Mouse (Mus musculus): ENCODE data around the gene Cnot11.
A peak's percentile ranks its signal among the peaks of the same experiment; 100 is the strongest.

Gene Cnot11

GRCm38 (mm10) chr1:39535515-39536311, 921 bp downstream of the Cnot11 start:
- DNase-seq (ENCODE audit: low spot score), result peak; percentile 99

- no peak for DNase-seq (ENCODE audit: low spot score)
Measured at GRCm38 (mm10) chr1:39536701-39537100, 1.9 kb downstream of the Cnot11 start.

- DNase-seq (ENCODE audit: low spot score), result no peak
Measured at GRCm38 (mm10) chr1:39537631-39538380, 3.0 kb downstream of the Cnot11 start.

GRCm38 (mm10) chr1:39540592-39540991, 5.8 kb downstream of the Cnot11 start:
- DNase-seq (ENCODE audit: low spot score), result no peak

- no peak for DNase-seq (ENCODE audit: low spot score)
Measured at GRCm38 (mm10) chr1:39545589-39545988, 10.8 kb downstream of the Cnot11 start.

- DNase-seq (ENCODE audit: low spot score), result no peak
Measured at GRCm38 (mm10) chr1:39546160-39546866, 11.5 kb downstream of the Cnot11 start.

GRCm38 (mm10) chr1:39547238-39547637, 12.4 kb downstream of the Cnot11 start:
- DNase-seq (ENCODE audit: low spot score), result no peak

- DNase-seq (ENCODE audit: low spot score), result no peak
Measured at GRCm38 (mm10) chr1:39549831-39550230, 15.0 kb downstream of the Cnot11 start.

GRCm38 (mm10) chr1:39555556-39556415, 21.0 kb downstream of the Cnot11 start:
- no peak for DNase-seq (ENCODE audit: low spot score)

GRCm38 (mm10) chr1:39559009-39559408, 24.2 kb downstream of the Cnot11 start:
- no peak for DNase-seq (ENCODE audit: low spot score)

- no peak for DNase-seq (ENCODE audit: low spot score)
Measured at GRCm38 (mm10) chr1:39561920-39562319, 27.1 kb downstream of the Cnot11 start.

GRCm38 (mm10) chr1:39563161-39563560, 28.4 kb downstream of the Cnot11 start:
- DNase-seq (ENCODE audit: low spot score), result no peak

- no peak for DNase-seq (ENCODE audit: low spot score)
Measured at GRCm38 (mm10) chr1:39564603-39565002, 29.8 kb downstream of the Cnot11 start.

- DNase-seq (ENCODE audit: low spot score), result no peak
Measured at GRCm38 (mm10) chr1:39568079-39568478, 33.3 kb downstream of the Cnot11 start.

- DNase-seq (ENCODE audit: low spot score), result no peak
Measured at GRCm38 (mm10) chr1:39571653-39572052, 36.9 kb downstream of the Cnot11 start.

- DNase-seq (ENCODE audit: low spot score), result no peak
Measured at GRCm38 (mm10) chr1:39573890-39574289, 39.1 kb downstream of the Cnot11 start.

- no peak for DNase-seq (ENCODE audit: low spot score)
Measured at GRCm38 (mm10) chr1:39575778-39576375, 41.1 kb downstream of the Cnot11 start.

- DNase-seq (ENCODE audit: low spot score), result no peak
Measured at GRCm38 (mm10) chr1:39576431-39577243, 41.8 kb downstream of the Cnot11 start.

GRCm38 (mm10) chr1:39577253-39577705, 42.5 kb downstream of the Cnot11 start, which contains the start of gene Rnf149:
Rnf149 (minus strand) TSS chr1:39577405.
- peak; percentile 84 for DNase-seq (ENCODE audit: low spot score)

- DNase-seq (ENCODE audit: low spot score), result no peak
Measured at GRCm38 (mm10) chr1:39578446-39578845, 43.7 kb downstream of the Cnot11 start.
